Mouse (Mus musculus): ENCODE measurements at regions not wholly inside any gene's neighbourhood (a gene's known extent, or its start where the extent isn't known, plus 50 kb on each side); places are given as distances from the start of the nearest gene placed in this dataset.

DNA sequence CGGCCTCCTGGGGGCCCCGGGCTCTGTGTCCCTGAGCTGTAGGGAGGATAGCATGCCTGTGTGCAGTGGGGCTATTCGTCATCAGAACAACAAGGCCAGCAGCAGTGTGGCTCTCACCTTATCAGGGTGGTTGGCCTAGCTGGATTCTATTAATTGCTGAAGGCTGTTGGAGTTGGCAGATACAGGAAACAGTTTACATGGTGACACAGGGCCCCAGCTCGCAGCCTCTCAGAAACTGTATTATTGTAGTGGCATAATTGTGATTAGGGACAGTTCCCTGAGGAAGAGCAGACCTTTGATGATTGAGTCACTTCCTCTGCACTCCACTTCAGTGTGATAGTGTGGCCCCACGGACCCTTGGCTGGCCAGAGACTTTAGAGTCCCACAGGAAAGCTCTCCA is 61.6 kb upstream of the Lmo2 start:
- H3K4me3 ChIP-seq (replicated peaks; ENCODE audit: control insufficient read depth, low read depth, low read length), result no peak overlapping the region
- H3K27ac ChIP-seq (ENCODE audit: control insufficient read depth, insufficient read depth, low read depth, low read length, poor library complexity), result peak overlapping the region; percentile 93
- 20% methylated on average over 5 of the region's 5 CpGs for WGBS
- TF ChIP-seq POLR2A (IDR thresholded peaks at IDR 0.05; ENCODE audit: borderline replicate concordance, control insufficient read depth, low read depth, low read length) (no peak), CTCF (IDR thresholded peaks at IDR 0.05; ENCODE audit: control insufficient read depth, insufficient read depth, low read length) (no peak)
- peaks cover 4% of the 10 kb centered on the region for H3K4me1 ChIP-seq (ENCODE audit: control insufficient read depth, insufficient read depth, low read length)

DNA sequence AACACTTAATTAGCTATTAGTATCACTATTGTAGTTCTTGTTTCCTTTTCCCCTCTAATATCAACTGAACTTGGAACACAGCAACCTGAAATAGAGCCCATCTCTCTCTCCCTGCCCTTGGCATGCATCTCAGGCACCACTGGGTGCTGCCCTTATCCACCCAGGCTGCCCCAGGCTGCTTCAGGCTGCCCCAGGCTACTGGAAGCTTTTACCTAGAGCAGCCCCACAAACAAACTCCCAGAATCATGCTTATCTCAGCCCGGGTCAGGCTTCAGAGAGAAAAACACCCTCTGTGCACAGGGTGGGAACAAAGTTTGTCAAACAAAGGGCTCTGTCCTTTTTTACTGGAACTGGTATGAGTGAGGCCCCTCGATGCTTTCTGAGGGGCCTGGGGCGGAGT is 61.0 kb upstream of the Lmo2 start:
- peaks cover 7% of the 10 kb centered on the region for H3K4me1 ChIP-seq (ENCODE audit: control insufficient read depth, insufficient read depth, low read length)
- peak overlapping the region; percentile 93 for H3K27ac ChIP-seq (ENCODE audit: control insufficient read depth, insufficient read depth, low read depth, low read length, poor library complexity)
- TF ChIP-seq CTCF (IDR thresholded peaks at IDR 0.05; ENCODE audit: control insufficient read depth, insufficient read depth, low read length) (peak; percentile 30; the same call in 1 of the 2 replicates), POLR2A (IDR thresholded peaks at IDR 0.05; ENCODE audit: borderline replicate concordance, control insufficient read depth, low read depth, low read length) (no peak)
- WGBS, result 35% methylated on average over 3 of the region's 3 CpGs
- H3K4me3 ChIP-seq (replicated peaks; ENCODE audit: control insufficient read depth, low read depth, low read length), result no peak overlapping the region

DNA sequence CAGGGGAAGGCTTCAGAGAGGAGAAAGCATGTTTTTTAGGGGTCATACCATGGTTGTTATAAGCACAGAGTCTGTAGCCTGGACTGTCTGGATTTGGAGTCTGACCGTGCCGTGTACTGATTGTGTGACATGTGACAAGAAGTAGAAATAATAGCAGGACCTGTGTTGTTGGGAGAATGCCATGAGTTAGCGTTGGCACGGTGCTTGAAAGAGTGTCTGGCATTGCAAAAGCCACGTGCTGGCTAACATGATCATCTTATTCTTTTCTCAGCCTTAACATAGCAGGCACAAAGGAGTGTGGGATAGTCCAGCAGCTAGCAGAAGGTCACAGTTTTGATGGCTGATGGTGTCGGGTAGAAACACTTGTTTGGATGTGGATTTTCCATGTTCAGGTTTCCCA is 58.1 kb upstream of the Lmo2 start:
- peaks cover 6% of the 10 kb centered on the region for H3K4me1 ChIP-seq (ENCODE audit: control insufficient read depth, insufficient read depth, low read length)
- no peak overlapping the region for H3K27ac ChIP-seq (ENCODE audit: control insufficient read depth, insufficient read depth, low read depth, low read length, poor library complexity)
- H3K4me3 ChIP-seq (replicated peaks; ENCODE audit: control insufficient read depth, low read depth, low read length), result no peak overlapping the region
- TF ChIP-seq POLR2A (IDR thresholded peaks at IDR 0.05; ENCODE audit: borderline replicate concordance, control insufficient read depth, low read depth, low read length), result no peak
- no peak for TF ChIP-seq CTCF (IDR thresholded peaks at IDR 0.05; ENCODE audit: control insufficient read depth, insufficient read depth, low read length)
- 85% methylated on average over 6 of the region's 6 CpGs for WGBS

DNA sequence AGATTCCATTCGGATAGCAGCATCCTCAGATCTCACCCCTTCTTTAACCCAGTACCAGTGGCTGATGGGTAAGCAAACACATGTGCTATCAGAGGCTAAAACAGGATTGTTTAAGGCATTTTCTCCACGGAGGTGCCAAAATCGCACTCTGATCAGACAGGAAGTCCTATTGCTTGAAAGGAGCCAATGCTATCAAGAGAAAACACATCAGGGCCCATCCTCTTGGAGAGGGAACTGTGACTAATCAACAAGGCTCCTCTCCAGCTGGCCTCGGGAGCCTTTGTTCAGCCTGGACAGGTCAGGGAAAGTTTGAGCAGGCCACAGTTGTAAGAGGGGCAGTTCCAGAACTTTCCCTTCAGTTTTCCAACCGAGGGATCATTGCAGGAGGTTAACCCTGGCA is 57.4 kb upstream of the Lmo2 start:
- TF ChIP-seq POLR2A (IDR thresholded peaks at IDR 0.05; ENCODE audit: borderline replicate concordance, control insufficient read depth, low read depth, low read length) (no peak), CTCF (IDR thresholded peaks at IDR 0.05; ENCODE audit: control insufficient read depth, insufficient read depth, low read length) (no peak)
- Histone ChIP-seq H3K27ac (ENCODE audit: control insufficient read depth, insufficient read depth, low read depth, low read length, poor library complexity) (no peak overlapping the region), H3K4me3 (replicated peaks; ENCODE audit: control insufficient read depth, low read depth, low read length) (no peak overlapping the region), H3K4me1 (ENCODE audit: control insufficient read depth, insufficient read depth, low read length) (peaks cover 4% of the 10 kb centered on the region)
- 49% methylated on average over 5 of the region's 5 CpGs for WGBS

DNA sequence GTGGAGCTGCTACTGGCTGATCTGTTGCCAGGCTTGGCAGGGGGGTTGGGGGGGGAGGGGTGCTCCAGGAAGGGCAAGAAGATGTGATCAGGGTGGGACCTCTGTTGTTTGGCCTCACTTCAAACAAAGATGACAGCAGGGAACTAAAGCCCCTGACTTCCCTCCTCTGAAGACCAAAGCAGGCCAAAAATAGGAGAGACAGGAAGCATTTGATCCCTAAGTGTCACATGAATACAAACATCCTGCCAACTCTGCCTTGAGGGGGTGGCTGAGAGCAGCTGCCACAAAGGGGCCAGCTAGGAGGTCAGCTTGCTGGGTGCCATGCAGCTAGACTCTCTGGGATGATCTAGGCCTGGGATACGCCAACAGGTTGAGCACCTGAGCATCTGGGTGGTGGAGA is 56.3 kb upstream of the Lmo2 start:
- 68% methylated on average over 1 of the region's 1 CpGs for WGBS
- Histone ChIP-seq H3K4me1 (ENCODE audit: control insufficient read depth, insufficient read depth, low read length) (peaks cover 6% of the 10 kb centered on the region), H3K4me3 (replicated peaks; ENCODE audit: control insufficient read depth, low read depth, low read length) (no peak overlapping the region), H3K27ac (ENCODE audit: control insufficient read depth, insufficient read depth, low read depth, low read length, poor library complexity) (no peak overlapping the region)
- TF ChIP-seq POLR2A (IDR thresholded peaks at IDR 0.05; ENCODE audit: borderline replicate concordance, control insufficient read depth, low read depth, low read length) (no peak), CTCF (IDR thresholded peaks at IDR 0.05; ENCODE audit: control insufficient read depth, insufficient read depth, low read length) (no peak)

DNA sequence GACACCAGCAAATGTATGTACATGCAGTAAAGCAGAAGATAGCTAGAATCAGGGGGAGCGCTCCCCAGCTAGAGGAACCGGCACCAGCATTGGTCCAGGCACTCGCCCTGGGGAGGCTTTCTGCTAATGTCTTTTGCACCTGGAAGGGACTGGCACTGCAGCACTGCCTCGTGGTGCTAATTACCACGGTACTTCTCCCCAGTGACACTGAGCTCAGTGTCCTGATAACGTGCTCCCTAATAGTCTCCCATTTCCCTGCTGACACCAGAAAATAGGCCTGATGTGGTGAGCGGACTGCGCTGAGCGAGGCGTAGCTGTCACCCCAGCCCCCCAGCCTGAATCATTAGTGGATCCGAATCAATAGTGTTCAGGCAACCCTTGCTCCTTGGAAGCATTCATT is 55.0 kb upstream of the Lmo2 start:
- TF ChIP-seq CTCF (IDR thresholded peaks at IDR 0.05; ENCODE audit: control insufficient read depth, insufficient read depth, low read length), result no peak
- no peak for TF ChIP-seq POLR2A (IDR thresholded peaks at IDR 0.05; ENCODE audit: borderline replicate concordance, control insufficient read depth, low read depth, low read length)
- 71% methylated on average over 11 of the region's 11 CpGs for WGBS
- Histone ChIP-seq H3K4me3 (replicated peaks; ENCODE audit: control insufficient read depth, low read depth, low read length) (no peak overlapping the region), H3K4me1 (ENCODE audit: control insufficient read depth, insufficient read depth, low read length) (peaks cover 6% of the 10 kb centered on the region), H3K27ac (ENCODE audit: control insufficient read depth, insufficient read depth, low read depth, low read length, poor library complexity) (no peak overlapping the region)

DNA sequence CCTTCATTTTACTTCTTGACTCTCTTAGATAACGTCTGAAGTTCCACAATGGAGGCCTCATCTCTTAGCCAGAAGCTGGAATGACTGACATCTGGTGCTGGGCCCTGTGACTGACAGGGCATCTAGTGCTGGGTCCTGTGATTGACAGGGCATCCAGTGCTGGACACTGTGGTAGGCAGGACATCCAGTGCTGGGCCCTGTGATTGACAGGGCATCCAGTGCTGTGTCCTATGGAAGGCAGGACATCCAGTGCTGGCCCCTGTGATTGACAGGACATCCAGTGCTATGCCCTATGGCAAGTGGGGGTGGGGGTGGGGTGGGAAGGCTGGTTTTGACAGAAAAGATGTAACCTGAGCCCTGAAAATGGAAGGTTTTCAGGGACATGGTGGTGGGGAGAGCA is 52.1 kb upstream of the Lmo2 start:
- Histone ChIP-seq H3K27ac (ENCODE audit: control insufficient read depth, insufficient read depth, low read depth, low read length, poor library complexity) (no peak overlapping the region), H3K4me1 (ENCODE audit: control insufficient read depth, insufficient read depth, low read length) (peaks cover 5% of the 10 kb centered on the region), H3K4me3 (replicated peaks; ENCODE audit: control insufficient read depth, low read depth, low read length) (no peak overlapping the region)
- no peak for TF ChIP-seq CTCF (IDR thresholded peaks at IDR 0.05; ENCODE audit: control insufficient read depth, insufficient read depth, low read length)
- no peak for TF ChIP-seq POLR2A (IDR thresholded peaks at IDR 0.05; ENCODE audit: borderline replicate concordance, control insufficient read depth, low read depth, low read length)
- 61% methylated on average over 1 of the region's 1 CpGs for WGBS

DNA sequence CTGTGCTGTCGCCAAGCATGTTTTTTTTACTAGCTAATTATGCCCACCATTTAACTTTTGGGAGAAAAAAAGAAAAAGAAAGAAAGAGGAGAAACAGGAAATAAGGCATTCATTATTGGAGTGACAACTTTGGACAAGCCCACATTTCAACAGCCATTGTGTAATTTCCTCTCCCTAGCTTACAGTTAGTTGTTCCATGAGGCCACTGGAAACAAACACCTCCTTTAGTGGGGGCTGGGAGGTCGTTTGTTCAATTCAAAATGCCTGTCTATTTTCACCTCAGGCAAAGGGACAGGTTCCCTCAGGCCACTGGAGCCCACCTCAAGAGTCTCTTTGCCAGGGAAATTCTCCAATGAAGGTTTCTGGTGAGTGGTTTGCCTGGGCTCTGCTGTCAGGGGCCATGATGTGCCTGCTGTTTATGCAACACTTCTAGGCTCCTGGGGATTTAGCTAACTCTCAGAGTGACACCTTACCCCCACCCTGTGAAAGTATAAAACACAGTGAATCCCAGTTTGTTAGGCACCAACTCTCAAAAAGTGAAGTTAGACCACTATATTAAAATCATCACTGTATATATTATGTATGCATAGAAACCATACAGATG is 51.1 kb upstream of the Lmo2 start:
- peaks cover 4% of the 10 kb centered on the region for H3K4me1 ChIP-seq (ENCODE audit: control insufficient read depth, insufficient read depth, low read length)
- TF ChIP-seq POLR2A (IDR thresholded peaks at IDR 0.05; ENCODE audit: borderline replicate concordance, control insufficient read depth, low read depth, low read length) (no peak), CTCF (IDR thresholded peaks at IDR 0.05; ENCODE audit: control insufficient read depth, insufficient read depth, low read length) (no peak)
- H3K27ac ChIP-seq (ENCODE audit: control insufficient read depth, insufficient read depth, low read depth, low read length, poor library complexity), result peak overlapping the region; percentile 82
- WGBS, result 19% methylated on average over 2 of the region's 2 CpGs
- no peak overlapping the region for H3K4me3 ChIP-seq (replicated peaks; ENCODE audit: control insufficient read depth, low read depth, low read length)
